Mouse (Mus musculus): ENCODE measurements at regions not wholly inside any gene's neighbourhood (a gene's known extent, or its start where the extent isn't known, plus 50 kb on each side); places are given as distances from the start of the nearest gene placed in this dataset.
"Not testable (repeated sequence)": the region's sequence is repeated elsewhere in the genome, so short reads cannot be mapped to it uniquely, and the experiment has no call there.

GRCm38 (mm10) chr17:6853641-6854040 lies 71.1 kb upstream of the Ezr start:
- DNase-seq, result no peak

- DNase-seq, result peak; percentile 26
These were observed 69.8 kb upstream of the Ezr start for GRCm38 (mm10) chr17:6852177-6852947.

GRCm38 (mm10) chr17:6850513-6850912 lies 67.9 kb upstream of the Ezr start:
- no peak for DNase-seq

DNA sequence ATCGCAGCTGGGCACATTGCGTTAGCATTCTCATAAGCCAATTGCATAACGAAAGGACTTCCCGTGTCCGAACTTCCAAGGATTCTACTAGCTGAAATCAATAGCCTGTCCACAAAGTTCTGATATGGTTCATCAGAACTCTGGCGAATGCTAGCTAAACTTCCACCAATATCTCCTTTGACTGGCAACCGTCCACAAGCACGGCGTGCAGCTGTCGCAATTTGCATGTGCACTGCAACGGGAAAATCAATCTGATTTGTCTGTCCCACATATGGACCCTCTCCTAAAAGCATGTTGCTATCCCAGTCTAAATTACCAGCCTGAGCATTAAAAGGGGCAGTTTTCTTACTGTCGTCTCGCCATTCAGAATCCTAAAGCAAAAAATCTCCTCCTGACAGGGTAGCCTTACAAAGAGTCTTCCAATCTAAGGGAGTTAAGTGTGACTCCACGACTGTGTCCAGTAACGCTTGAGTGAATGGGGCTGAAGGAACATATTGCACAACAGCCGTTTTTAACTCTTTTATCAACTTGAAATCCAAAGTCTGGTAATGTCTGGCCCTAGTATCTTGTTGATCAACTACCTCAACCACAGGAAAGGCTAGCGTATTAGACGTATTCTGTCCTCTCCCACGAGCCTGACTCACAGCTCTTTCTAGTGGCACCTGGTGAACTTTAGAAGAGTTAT lies 59.3 kb upstream of the Ezr start:
- not testable (repeated sequence) for DNase-seq

DNA sequence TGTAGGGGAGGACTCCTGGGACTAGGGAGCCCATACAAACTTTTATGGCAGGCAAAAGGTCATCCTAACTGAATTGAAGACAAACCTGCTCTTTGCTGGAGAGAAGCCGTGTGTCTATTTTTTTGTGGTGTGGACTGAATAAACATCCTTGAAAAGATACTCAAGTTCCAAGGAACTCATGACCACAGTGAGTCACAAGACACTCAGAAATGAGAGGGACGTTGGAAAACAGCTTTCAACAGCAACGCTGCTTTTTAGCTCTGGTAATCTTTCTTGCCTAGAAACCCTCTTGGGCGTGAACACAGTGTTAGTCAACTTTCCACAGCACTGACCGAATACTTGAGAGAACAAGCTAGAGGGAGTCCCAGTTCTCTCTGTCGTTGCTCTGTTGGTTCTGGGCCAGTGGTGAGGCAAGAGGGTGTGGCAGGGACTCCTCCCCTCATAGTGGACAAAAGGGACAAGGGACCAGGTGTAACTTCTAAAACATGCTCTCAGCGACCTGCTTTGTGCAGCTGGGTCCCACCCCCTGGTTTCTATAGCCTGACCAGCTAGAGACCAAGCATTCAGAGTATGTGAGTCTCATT lies 52.8 kb upstream of the Ezr start:
- DNase-seq, result no peak
